Mouse (Mus musculus): ENCODE results near the gene Vav2.

GRCm38 (mm10) chr2:27381698-27382097 lies 45.1 kb downstream of the Vav2 start:
- no peak for TF ChIP-seq FOSL1 (IDR thresholded peaks at IDR 0.05; ENCODE audit: insufficient read depth, low read length, poor library complexity, severe bottlenecking)
- TF ChIP-seq CTCF (IDR thresholded peaks at IDR 0.05; ENCODE audit: control insufficient read depth, insufficient read depth, insufficient read length): no peak
